Mouse (Mus musculus) olfactory bulb, adult 2 months (tissue): ENCODE results near the gene Tceanc. TPM values are rescaled to one million over a fixed set of nuclear protein-coding genes. Genes with fewer than 3 reads are reported as not detected.
"Not testable (repeated sequence)": the region's sequence is repeated elsewhere in the genome, so short reads cannot be mapped to it uniquely, and the experiment has no call there.

Experiments
- H3K27ac ChIP-seq: fragments of 200-500 bp; 2 replicates; pipeline ENCODE4 v1.5.1; 2012; ENCODE audit warnings: low read depth, low read length; ENCODE audit not compliant: insufficient read depth
- H3K4me1 ChIP-seq: fragments of 200-500 bp; 2 replicates; pipeline ENCODE4 v1.6.1; 2012; ENCODE audit warnings: low read length; ENCODE audit not compliant: control insufficient read depth, insufficient read depth
- H3K4me3 ChIP-seq: fragments of 200-500 bp; 2 replicates; pipeline ENCODE4 v1.5.1; 2012; ENCODE audit warnings: mild to moderate bottlenecking, low read depth, low read length, moderate library complexity; ENCODE audit not compliant: insufficient read depth
- CTCF ChIP-seq: fragments of 200-500 bp; IDR thresholded peaks from 2 replicates; pipeline ENCODE4 v1.5.1; 2012; ENCODE audit warnings: low read depth, mild to moderate bottlenecking, low read length, moderate library complexity; ENCODE audit not compliant: insufficient read depth
- POLR2A ChIP-seq: fragments of 200-500 bp; IDR thresholded peaks from 2 replicates; pipeline ENCODE4 v1.6.1; 2012; ENCODE audit warnings: mild to moderate bottlenecking, low read depth, low read length, moderate library complexity; ENCODE audit not compliant: insufficient read depth
- WGBS: fragments of 180-500 bp; shearing (Covaris S2); methylation state at CpG from one replicate; pipeline ENCODE4 v1.1.7; 2018; 5-methylcytosine and 5-hydroxymethylcytosine counted together
- polyA plus RNA-seq: library from polyadenylated mRNA; stranded (reverse); fragments of >200 nt; gene quantifications from 2 replicates; pipeline ENCODE4 v1.2.4, GENCODE M21; 2012; ENCODE audit warnings: low replicate concordance; ENCODE audit not compliant: missing spikeins, insufficient read depth, insufficient read length

The Tceanc gene
- polyA plus RNA-seq, 1 experiment: not detected

DNA sequence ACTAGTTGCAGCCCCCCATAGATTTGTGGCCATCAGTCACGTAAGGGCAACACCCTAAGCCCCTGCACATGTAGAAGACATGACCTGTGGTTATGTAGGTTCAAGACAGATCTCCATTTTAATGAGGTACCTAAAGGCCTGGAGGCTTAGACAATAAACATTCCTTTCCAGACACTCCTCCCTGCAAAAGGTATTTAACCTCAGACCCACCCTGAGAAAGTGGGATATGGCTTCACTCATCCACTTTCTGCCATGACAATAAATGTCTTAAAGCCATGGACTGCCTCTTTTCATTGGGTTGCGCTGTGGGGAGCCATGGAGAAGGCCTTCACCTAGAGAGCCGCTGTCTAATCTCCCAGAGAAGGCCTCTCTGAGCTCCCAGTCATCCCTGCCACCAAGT, 9.8 kb upstream of the Tceanc start:
- Histone ChIP-seq H3K4me3 (no peak overlapping the region), H3K4me1 (no peaks in the 10 kb centered on the region), H3K27ac (no peak overlapping the region)
- TF ChIP-seq CTCF: no peak
- TF ChIP-seq POLR2A: no peak
- 92% methylated on average over 3 of the region's 3 CpGs for WGBS

DNA sequence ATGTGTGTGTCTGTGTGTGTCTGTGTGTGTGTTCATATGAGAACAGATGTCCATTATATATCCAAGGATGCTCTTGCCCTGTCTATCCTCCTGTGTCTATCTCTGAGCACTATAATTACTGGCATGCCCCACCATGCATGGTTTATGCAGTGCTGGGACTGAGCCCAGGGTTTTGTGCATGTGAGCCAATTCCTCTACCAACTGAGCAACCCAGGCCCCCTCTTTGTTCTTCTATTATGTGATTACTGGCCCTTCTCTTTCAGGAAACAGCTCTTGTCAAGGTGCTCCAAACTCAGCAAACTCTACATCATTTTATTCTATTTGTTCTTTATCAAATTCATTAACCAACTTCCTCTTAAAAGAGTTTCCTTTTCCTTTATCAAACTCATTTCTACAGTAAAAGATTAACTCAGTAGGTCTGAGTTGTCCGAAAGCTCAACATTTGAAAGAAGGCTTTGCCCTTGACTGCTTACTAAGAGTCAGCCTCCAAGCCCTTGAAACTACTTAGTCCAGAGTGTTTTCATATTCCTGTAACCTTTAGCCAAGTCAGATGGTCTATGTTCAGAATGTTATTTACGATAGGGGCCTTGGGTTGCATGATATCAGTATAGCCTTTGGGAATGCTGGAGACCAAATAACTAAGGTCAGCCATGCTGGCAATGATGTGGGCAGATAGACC, 7.4 kb upstream of the Tceanc start:
- no peak overlapping the region for H3K27ac ChIP-seq
- H3K4me1 ChIP-seq: no peaks in the 10 kb centered on the region
- WGBS: 93% methylated on average over 2 of the region's 2 CpGs
- no peak overlapping the region for H3K4me3 ChIP-seq
- no peak for TF ChIP-seq POLR2A
- no peak for TF ChIP-seq CTCF

- Histone ChIP-seq H3K4me3 (no peak overlapping the region), H3K4me1 (no peaks in the 10 kb centered on the region), H3K27ac (no peak overlapping the region)
- WGBS: 78% methylated on average over 5 of the region's 5 CpGs
- no peak for TF ChIP-seq CTCF
- TF ChIP-seq POLR2A: no peak
Observed at GRCm38 (mm10) chrX:166520782-166521181, 2.4 kb upstream of the Tceanc start.

- 90% methylated on average over 1 of the region's 1 CpGs for WGBS
- no peak for TF ChIP-seq POLR2A
- TF ChIP-seq CTCF: no peak
- no peaks in the 10 kb centered on the region for H3K4me1 ChIP-seq
- no peak overlapping the region for H3K27ac ChIP-seq
- H3K4me3 ChIP-seq: no peak overlapping the region
Observed at GRCm38 (mm10) chrX:166516631-166517030, 1.7 kb downstream of the Tceanc start.

DNA sequence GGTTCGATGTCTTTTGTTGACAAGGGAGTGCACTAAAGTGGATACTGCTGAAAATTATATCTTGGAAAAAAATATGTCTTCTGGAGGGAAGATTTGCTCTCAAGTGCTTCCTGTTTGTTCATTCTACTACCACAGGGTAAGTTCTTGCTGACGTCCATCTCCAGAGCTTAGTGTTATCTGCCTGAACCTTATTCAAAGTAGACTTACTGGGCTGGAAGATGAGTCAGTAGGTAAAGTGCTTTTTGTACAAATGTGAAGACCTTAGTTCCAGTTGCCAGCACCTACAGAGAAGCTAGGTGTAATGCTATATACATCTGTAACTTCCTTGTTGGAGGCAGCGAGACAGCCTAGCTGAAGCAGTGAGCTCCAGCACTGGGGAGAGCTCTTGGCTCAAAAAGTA, 2.4 kb downstream of the Tceanc start:
- Histone ChIP-seq H3K4me1 (no peaks in the 10 kb centered on the region), H3K4me3 (no peak overlapping the region), H3K27ac (no peak overlapping the region)
- 95% methylated on average over 3 of the region's 3 CpGs for WGBS
- TF ChIP-seq POLR2A: no peak
- no peak for TF ChIP-seq CTCF

DNA sequence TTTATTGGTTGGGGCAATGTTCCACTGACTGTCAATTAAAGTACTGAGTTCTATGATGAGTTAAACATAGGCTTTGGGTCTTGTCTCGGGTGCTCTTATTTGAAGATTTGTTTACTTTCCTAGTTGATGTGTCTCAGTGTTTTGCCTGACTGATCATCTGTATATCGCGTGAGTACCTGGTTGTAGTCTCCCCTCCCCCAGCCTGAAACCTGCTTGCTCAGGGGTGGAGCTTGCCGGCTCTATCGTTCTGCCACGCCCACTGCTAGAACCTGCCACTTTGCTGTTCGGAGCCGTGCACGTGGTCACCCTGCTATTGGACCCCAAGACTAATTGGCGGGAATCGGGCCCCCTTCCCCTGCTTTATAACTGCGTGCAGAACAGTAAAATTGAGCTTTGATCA, 4.3 kb downstream of the Tceanc start:
- WGBS: 16% methylated on average over 12 of the region's 12 CpGs
- not testable (repeated sequence) for H3K4me1 ChIP-seq

GRCm38 (mm10) chrX:166512071-166512470, 6.3 kb downstream of the Tceanc start:
- Histone ChIP-seq H3K4me3 (no peak overlapping the region), H3K4me1 (no peaks in the 10 kb centered on the region), H3K27ac (no peak overlapping the region)
- 84% methylated on average over 4 of the region's 4 CpGs for WGBS
- TF ChIP-seq CTCF: no peak
- no peak for TF ChIP-seq POLR2A

More for the DNA sequence above, 4.3 kb downstream of the Tceanc start:
- H3K27ac ChIP-seq, H3K4me3 ChIP-seq: not testable (repeated sequence)

DNA sequence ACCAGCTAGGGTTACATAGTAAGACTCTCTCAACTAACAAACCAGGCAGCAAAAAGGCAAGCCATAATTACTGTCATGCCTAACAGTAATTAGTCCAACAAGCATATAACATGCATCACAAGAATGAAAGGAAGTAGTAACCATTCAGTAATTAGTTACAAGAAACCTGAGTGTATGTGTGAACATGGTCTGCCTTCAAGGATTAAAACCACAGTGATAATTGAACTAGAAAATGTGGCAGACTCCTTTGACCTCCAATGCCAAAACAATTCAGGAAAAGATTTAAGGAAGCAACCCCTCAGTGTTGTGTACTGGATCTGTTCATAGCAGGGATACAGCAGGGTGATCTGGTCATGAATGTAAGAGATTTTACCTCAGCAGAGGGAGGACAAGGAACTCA, 7.3 kb downstream of the Tceanc start:
- no peak for TF ChIP-seq CTCF
- no peak for TF ChIP-seq POLR2A
- no peak overlapping the region for H3K4me3 ChIP-seq
- H3K27ac ChIP-seq: no peak overlapping the region
- H3K4me1 ChIP-seq: no peaks in the 10 kb centered on the region

- WGBS: 11% methylated on average over 63 of the region's 65 CpGs
- Histone ChIP-seq H3K4me1 (no peaks in the 10 kb centered on the region), H3K27ac (peak overlapping the region; percentile 99), H3K4me3 (peak overlapping the region; percentile 91)
- TF ChIP-seq CTCF (no peak), POLR2A (peak; percentile 69; the same call in 1 of the 2 replicates)
Observed at GRCm38 (mm10) chrX:166509761-166510738, 8.3 kb downstream of the Tceanc start.
